Mouse (Mus musculus) adrenal gland, adult (tissue): Measurements from ENCODE around the gene Zyx.

Source experiments
- DNase-seq, 2 experiments: peaks; one replicate each; pipeline ENCODE4 v3.0.0; 2022 to 2023; ENCODE audit warnings: low spot score in 1 of 2; ENCODE audit not compliant: inconsistent age in 2 of 2

The Zyx gene

DNA sequence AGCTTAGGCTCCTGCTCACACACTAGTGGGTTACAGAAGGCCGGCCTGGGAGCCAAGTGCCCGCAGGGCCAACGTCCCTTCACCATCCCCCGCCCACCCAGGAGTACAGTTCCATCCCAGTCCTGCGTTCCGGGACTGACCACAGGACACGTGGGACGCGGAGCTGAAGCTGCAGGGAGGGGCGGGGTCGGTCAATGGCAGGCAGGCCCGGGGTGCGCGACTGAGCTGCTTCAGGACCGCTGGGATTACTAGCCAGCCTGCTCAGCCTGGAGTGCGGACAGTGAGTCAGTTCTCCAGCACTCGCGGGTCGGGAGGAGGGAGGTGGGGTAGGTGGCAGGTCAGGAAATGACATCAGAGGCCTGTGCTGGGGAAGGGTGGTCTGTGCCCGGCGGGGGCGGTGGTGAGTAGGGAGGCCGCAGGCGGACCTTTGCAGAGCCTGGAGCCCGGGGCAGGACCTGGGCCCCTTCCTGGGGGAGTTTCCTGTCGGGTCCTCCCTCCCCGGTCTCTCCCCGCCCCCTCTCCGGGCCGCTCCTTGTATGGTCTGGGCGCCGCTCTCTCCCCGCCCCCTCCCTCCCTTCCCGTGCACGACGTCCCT, at the start of gene Zyx:
Gene Zyx (plus strand): TSS at position 205 of the 595 bp plus-strand sequence.
- peak; percentile 97 to 98 for DNase-seq

DNA sequence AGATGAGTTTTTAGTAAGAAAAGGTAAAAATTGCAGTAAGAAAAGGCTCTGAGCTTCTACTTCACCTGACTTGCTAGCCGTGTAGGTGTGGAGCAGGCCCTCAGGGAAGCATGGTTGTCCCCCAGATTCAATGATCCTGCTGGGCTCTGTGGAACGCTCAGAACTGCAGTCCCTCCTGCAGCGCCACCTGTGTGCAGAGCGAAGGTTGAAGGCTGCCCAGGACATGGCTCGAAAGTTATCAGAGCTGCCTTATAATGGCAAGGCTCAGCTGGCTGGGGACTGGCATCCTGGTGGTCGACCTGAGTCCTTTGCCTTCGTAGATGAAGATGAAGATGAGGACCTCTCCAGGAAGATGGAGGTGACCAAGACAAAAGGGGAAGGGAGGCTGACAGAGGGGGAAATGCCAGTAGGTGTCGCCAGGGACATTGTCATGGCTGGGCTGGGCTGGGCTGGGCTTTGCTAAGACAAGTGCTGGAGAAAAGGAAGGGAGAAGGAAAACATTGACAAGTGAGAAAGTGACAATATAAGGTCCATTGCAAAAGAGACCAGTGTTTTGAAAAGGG, 39.5 kb upstream of the Zyx start:
- DNase-seq: peak in 1 of 2 experiments; percentile 27

DNA sequence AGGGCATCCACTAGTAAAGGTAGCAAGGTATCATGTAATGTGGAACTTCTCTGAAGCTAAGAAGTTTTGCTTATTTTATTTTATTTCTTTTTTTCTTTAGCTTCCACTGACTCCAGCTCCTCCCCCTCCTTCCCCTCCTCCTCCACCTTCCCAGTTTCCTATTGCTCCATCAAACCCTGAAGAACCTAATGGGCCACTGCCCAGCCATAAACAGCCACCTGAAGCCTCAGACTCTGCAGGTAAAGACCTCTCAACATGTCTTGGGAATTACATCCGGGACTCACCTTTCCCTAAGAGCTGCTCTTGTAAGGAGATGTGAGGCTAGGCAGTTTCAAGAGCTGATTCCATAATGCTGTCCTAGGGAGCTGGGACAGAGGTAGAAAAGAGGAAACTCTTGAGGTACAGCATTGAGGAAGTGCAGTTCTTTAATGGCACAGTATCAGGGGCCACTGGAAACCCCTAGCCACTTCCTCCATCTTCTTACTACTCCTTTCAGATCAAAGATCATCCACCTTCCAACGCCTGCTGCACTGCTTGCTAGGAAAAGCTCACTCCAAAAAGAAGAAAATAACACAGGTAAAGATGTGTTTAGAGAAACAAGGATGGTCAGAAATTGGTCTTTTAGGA, 38.9 kb upstream of the Zyx start:
- DNase-seq: no peak

DNA sequence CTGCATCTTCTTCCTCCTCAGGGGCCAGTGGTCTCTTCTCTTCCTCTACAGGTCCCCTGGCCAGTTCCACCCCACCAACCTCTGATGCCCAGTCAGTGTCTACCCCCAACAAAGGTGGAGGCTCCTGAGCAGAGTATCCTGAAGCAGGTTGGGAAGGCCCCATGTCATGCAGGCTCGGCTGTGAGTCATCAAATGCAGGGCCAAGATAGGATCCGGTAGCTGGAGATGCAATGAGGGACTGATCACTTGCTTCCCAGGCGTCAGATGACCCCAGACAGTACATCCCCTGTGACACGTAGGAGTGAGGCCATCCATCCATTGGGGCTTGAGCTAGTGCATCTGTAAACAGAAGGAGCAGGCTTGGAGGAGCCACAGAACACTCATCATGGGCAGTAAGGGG, 31.1 kb upstream of the Zyx start:
- no peak for DNase-seq

DNA sequence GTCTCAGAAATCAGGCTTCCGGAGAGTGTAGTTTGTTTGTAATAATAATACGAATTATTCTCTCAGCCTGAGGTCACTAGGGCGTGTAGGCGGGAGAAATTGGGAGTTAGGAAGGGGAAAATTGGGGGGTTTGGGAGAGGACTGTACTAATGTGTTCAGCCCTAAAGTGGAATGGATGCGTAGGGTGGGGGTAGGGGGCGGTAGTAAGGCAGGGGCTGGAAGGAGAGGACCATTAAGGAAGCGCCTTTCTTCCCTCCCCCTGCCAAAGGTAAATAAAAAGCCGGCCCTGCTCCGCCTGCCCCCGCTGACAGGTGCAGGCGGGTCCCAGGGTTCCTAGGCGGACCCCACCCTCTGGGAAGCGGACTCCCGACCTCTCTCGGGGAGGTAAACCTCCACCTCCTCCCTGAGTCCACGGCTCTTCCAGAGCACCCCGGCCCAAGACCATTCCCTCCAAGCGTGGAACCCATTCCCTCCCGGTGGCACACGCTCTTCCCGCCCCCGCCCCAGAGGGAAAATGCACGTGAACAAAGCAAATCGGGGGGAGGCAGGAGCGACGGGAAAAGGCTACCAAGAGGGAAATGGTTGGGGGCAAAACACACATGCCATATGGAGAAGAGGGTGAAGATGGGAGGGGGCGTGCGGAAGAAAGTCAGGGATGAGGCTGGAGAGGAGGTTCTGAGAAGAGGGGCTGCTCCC, 25.9 kb upstream of the Zyx start:
- no peak for DNase-seq

DNA sequence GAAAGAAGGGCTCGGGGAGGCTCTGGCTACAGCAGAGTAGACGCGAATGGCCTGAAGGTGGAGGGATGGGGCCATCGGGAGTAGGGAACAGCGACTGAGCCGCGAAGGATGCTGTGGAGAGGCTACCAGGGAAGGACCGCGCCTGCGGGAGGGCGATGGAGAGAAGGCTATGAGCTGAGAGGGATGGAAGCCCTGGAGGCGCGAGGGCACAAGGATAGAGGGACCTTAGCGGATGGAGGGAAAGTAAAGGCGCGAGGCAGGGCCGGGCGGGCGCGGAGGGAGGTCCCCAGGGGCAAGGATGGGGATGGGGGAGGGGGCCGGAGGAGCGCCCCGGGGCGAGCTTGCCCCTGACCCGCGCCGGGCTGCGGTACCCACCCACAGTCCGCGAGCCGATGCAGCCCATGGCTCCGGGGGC, 25.4 kb upstream of the Zyx start:
- peak in 1 of 2 experiments; percentile 38 for DNase-seq

DNA sequence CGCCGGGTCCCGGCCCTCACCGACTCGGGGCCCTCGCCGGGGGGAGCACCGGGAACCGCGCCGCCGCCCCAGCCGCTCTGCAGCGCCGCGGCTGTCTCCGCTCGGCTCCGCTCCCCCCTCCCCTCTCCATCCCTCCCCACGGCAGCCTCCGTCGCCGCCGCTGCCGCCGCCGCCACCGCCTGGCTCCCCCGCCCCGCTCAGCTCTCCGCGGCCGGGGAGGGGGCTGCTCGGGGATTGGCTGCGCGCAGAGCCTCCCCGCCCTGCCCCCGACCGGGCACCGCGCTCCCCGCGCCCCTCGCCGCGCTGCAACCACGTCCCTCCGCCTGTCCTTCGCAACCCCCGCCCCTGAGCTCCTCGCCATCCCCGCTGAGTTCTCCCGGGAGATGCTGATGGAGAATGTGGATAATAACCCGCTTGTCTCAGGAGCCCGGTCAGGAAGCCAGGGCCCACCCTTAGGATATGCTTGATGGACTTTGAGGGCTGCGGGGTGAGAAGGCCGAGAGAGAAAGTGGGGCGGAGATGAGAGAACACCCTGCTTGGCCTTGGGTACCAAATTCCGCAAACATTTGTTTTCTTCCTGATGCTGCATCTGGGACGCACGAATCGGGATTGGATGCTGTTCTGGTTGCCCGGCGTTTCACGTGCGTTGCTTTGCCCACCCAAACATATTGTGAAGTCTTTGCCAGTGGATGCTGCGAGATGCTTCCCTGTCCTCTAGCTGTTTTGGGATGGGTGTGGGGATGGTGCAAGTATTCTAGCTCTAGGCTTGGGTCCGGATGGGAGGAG, 24.8 kb upstream of the Zyx start, which contains the start of gene Fam131b:
Gene Fam131b (minus strand): TSS at position 162 of the 786 bp plus-strand sequence.
- DNase-seq: peak in 1 of 2 experiments; percentile 48

DNA sequence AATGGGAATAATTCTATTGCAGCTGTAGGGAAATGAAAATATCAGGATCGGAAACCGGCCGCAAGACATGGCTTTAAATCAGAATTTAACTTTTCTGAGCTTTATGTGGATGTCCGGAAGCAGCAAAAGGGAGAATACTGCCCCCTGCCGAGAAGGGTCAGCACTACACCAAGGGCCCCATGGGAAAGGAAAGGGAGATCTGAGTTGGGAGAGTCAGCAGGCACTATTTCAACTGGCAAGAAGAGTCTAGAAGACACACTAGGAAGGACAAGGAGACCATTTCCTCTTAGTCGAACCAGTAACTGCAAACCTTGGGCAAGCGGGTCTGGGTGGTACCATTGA, 24.2 kb upstream of the Zyx start:
- peak; percentile 63 to 91 for DNase-seq

DNA sequence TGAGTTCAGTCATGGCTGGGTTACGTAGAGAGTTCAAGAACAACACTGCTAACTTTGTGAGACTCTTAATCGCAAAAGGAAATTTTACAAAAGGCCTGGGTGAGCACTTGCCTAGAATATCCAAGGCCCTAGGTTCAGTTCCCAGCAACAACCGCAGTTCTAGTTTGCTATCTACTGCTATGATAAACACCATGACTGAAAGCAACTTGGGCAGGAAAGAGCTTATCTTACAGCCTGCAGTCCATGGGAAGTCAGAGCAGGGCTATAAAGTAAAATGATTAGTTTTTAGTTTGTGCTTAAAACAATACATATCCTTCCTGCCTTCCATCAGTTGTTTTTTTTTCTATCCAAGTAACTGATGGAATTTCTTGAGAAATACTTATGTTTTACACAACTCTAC, 22.9 kb upstream of the Zyx start:
- DNase-seq: no peak

DNA sequence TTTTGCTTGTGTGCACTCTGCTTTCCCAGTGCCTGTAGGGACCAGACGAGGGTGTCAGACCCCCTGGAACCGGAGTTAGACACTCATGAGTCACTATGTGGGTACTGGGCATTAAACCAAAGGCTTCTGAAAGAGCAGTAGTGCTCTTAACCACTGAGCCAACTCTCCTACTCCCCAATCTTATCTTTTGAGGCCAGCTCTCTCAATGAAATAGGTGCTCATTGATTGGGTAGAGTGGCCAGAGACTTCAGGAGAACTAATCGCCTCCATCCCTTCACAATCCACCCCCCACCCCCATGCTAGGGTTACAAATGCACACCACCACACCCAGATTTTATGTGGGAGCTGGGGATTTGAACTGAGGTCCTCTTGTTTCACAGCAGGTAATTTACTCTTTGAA, 20.7 kb upstream of the Zyx start:
- DNase-seq: no peak

DNA sequence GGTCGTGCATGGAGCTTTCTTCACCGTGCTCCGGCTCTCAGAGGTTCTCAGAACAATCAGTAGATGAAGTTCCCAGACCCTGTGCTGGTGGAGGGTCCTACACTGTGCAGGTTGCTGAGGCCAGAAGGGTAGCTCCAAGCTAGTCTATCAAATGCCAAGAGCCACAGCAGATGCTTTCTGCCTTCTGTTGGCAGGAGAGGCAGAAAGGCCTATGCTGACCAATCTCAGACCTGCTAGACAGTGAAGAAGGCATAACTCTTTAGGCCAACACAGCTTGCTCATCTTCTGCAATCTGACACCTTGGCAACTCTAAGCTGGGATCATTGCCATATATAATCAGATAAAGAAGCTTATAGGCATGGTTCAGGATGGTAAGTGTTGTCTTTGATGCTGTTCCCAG, 19.2 kb upstream of the Zyx start:
- DNase-seq: no peak

DNA sequence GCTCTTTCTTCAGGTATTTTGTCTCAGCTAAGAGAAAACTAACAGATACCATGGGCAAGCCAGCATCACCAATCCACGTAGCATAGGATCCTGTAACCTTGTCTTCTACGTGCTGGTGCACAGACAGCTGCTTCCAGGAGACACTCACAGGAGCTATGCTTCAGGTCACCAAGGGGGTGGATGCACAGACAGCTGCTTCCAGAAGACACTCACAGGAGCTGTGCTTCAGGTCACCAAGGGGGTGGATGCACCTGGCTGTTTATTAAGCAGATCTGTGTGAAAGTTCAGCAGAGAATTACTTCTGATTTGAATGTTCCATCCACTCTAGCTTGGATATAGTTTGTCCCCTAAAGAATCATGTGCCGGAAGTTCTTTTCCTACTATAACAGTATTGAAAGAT, 18.5 kb upstream of the Zyx start:
- no peak for DNase-seq

DNA sequence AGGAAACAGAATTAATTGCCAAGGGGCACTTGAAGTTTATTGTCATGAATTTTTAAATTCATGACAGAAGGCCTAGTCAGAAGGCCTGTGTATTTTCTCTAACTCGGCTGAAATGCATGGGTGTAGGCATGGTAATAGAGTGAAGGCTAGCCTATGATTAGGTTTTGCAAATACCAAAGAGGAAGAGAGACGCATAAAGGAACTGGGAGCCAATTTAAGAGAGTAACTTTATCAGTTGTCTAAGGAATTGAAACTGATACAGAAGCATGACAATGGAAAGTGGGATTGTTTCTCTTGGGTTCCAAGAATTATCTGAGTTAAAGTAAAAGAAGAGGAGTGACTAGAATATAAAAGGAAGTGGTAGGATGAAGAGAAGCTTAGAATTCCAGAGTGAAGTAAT, 10.2 kb upstream of the Zyx start:
- no peak for DNase-seq

DNA sequence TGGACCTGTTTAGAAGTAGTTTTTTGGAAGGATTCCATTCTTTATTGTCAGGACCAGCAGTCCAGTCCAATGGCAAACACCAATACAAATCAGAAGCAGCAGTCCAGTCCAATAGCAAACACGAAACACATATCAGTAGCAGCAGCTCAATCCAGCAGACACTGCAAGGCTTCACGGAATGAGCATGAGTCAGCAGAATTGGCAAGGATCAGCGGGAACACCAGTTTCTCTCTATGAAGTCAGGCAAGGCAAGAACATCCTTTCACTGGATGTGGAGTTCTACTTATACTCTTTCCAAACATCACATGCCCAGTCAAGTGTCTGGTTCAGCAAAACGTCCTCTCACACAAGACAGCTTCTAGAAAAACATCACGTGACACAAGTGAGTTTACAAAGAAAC, 9.4 kb upstream of the Zyx start:
- DNase-seq: peak; percentile 59 to 78

DNA sequence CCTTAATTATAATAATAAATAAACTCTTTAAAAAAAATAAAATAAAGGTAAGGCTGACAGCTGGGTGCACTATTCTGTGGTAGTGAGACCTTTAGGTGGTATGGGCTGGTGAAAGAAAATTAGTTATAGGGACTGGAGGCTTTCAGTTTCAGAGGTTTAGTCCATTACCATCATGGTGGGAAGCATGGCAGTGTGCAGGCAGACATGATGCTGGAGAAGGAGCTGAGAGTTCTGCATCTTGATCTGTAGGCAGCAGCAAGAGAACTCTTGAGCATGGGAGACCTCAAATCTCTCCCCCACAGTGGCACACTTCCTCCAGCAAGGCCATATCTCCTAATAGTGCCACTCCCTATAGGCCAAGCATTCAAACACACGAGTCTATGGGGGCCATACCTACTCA, 7.3 kb upstream of the Zyx start:
- no peak for DNase-seq

DNA sequence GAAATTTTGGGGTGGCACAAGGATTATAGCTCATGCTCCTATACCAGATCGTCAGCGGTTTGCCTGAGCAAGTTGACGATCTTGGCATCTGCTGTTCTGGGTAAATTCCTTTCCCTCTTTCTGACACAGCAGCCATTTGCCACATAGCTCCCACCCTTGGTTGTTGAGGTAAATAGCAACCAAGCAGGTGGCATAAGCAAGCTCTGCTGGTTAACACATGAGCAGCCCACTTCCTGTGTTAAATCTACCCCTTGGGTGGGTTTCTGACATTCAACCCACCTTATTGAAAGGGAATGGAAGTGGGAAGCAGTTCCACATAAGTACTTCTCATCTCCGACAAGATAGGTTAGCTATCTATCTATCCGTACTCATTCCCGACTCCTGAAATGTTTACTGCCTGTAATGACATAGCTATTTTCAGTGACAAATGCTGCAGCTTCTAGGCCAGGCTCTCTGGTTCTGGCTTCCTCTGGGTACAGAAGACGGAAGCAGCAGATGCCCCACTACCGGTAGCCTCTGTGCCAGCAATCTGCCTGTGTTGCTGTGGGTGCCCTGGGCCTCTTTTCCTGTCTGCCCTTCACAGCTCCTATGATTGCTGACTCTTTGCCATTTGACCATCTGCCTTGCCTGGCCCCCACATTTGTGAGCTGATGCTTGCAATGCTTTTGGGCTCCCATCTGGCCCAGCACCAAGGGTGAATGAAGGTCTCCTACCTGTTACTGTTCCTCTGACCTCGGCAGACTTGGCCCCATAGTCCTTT, 5.9 kb upstream of the Zyx start:
- no peak for DNase-seq

DNA sequence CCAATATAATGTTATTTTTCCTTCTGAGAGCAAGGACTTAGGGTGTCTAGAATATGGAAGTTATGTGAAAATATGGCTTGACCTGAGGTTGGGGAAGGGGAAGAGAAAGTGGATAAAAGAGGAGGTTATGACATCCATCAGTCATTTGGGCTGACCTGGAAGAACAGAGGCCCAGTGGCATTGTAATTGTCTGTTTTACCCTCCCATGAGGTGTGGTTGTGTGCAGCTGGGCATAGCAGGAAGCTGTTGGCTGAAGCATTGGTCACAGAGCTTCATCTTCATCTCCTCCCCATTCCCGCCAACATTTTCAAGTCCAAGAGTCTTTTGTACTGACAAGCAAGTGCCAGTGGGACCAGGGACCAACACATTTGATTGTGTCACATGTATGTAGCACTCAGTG, 5.2 kb upstream of the Zyx start:
- DNase-seq: peak in 1 of 2 experiments; percentile 26

DNA sequence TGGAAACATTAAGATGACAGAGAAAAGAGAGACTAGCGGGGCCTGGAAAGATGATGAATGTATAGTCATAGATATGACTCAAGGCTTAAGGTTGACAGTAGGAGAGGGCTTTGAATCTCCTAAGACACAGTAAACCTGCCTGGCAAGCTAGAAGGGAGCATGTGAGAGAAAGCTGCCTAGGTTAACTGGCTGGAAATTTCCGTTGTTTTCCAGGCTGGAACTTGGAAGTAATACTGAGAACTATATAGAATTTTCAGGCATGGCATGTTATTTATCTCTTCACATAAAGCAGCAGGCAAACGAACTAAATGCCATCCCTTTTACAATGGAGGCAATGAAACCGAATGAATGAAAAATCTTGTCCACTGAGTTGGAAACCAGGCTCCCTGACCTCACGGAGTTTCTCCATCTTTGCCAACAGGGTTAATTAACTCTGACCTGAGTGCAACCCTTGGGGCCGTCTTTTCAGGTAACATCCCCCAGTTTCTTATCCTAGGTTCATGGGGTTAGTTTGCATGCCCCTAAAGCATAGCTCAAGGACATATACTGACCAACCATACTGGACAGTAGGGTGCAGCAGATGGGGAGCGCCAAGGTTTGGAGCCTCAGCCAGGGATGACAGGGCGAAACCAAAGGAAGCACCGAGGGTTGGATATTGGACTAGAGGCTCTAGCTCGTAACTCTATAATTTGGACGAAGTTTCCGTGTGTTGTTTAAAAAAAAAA, 987 bp upstream of the Zyx start:
- peak in 1 of 2 experiments; percentile 28 for DNase-seq

DNA sequence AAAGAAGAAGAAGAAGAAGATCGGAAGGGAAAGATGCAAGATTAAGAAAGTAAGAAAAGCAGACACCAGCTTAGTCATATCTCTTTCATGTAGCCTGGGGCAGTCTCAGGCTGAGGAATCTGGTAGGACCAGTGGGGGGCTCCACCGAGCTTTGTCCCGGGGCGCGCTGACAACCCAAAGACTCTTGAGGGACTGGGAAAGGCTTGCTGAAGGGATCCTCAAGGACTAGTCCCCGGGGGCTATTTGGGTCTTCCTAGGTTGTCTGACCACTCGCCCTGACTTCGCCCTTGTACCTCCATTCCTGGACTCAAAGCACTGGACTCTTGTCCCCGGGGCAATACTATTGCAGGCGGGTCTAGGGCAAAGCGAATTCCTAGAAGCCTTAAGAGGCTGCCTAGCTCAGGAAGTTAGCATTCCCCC, 414 bp upstream of the Zyx start:
- DNase-seq: peak; percentile 87 to 95
